Mouse (Mus musculus): ENCODE results near the gene Dusp12.

The Dusp12 gene

DNA sequence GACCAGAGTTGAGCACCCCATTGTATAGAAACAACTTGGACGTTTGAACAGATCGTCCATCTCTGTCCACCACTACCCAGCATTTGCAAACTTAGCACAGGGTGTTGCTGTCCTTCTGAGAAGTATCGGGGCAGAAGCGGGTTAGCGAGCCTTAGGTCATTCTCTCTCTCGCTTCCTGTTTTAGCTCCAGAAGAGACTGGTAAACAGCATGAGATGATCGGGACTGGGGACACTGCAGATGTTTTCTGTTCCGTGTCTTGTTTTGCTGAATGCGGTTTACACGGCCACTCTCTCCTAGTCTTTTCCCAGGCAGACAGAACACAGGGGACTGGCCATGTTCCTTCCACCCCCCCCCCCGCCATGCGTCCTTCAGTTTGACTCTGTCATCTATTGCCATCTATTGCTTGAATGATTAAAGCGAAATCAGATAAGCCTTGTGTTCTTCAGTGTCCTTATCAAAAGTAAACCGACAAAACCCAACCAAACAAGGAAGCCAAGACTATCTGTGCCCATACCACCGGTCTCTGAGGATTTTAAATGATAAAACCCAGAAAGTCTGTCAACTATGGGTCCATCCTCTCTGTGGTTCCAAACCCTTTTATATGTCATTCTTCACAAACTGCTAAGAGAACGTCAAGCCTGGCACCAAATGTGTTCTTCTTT is 13.2 kb upstream of the Dusp12 start:
- no peak for DNase-seq (ENCODE audit: low read depth, low spot score)

DNA sequence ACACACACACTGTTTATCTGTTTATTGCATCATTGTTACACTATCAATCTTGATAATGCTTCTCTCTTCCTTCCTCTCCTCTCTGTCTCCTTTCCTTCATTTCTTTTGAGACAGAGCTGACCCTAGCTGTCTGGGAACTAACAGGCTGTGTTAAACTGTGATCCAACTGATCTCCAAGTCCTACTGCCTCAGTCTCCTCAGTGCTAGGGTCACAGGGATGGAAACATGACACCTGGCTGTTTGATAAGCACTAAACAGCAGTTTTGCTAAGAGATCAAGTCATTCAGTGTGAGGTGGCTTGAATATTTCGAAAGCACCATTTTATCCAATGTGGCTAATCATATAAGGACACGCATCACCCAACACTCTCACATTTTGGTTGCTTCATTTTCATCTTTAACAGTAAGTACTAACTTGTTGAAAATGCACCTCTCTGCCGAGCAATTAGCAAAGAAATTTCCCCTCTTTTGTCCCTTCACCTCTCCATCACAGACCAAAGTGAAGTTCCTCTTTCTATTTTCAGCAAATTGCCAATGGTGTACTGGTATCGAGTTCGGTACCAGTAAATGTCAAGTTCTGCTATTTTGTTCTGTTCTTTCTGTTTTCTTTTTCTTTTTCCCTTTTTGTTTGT is 11.4 kb upstream of the Dusp12 start:
- no peak for DNase-seq (ENCODE audit: low read depth, low spot score)

DNA sequence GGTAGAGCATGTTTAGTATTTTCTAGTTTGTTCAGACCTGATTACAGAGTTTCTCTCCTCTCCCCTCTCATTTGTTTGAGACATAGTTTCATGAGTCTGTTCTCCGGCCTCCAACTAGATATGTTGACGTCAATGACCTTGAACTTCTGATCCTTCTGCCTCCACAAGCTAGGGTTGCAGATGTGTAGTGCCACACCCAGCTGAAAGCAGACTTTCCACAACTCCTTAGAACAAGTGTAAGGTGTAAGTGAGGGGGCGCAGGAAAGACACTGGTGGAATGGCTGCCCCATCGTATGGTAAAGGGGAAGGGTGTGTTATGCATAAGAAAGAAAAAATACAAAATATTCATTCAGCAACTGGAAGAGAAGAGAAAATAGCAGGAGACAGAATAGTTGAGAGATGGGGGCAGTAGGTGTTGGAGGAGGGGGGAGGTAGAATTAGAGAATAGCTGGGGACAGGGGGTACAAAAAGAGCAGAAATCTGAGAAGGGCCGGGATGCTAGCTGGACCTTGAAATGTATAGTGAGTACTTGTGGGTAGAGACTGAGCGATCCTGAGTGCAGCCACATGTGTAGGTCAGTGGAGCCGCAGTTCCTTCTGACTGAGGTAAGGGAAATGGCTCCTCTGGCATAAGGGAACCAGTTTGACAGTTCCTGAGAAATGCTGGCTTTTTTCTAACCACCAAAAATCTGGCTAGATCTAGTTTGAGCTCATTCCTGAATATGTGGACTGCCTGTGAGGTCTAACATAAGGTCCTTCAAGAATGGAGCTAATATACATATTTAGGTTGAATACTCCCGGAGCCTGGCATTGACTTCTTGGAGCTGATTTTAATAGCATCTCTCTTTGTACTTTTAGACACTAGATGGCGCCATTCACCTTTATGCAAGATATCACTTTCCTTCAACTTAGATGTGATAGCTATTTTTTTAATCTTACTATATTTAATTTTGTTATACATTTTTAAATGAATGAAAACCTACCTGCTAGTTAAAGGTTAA is 9.6 kb upstream of the Dusp12 start:
- DNase-seq (ENCODE audit: low read depth, low spot score) = peak; percentile 77

- peak; percentile 63 for DNase-seq (ENCODE audit: low read depth, low spot score)
Observed at GRCm38 (mm10) chr1:170892279-170892678, 6.9 kb upstream of the Dusp12 start.

DNA sequence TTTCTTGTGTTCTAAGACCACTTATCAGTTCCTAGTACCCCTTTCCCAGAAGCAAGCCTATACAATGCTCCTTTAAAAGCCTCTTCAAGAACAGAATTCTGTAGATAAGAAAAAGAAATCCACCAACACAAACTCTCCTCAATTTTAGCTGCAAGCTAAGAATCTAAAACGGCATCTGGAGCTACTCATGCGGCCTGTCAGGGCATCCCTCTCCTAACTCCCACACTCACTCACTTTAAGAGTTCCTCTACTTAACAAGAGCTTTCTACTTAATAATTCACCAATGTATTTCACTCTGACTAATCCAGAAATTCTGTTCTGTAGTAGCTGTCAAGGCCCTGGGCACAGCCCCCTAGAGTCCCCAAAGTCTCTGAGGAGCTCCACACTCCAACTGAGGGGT is 6.3 kb upstream of the Dusp12 start:
- DNase-seq (ENCODE audit: low read depth, low spot score) = no peak

DNA sequence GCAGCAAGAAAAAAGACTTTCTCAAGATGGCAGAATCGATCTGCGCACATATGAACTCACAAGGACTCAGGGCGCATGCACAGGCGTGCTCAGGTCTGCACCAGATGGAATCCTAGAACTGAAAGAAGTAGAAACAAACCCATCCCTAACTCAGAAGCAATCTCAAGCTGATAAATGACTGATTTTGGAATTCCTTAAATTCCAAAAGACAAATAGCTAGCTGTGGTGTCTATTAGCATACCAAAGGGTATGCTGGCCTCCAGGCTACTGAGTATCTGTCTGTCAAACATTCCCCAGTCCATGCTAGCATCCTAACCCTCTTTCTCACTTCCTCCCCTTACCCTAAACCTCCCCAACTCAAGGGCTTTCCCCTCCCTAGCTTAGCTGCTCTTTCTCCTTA is 4.0 kb upstream of the Dusp12 start:
- peak; percentile 99 for DNase-seq (ENCODE audit: low read depth, low spot score)

GRCm38 (mm10) chr1:170886044-170886458 is 711 bp upstream of the Dusp12 start:
- DNase-seq (ENCODE audit: low read depth, low spot score) = no peak

DNA sequence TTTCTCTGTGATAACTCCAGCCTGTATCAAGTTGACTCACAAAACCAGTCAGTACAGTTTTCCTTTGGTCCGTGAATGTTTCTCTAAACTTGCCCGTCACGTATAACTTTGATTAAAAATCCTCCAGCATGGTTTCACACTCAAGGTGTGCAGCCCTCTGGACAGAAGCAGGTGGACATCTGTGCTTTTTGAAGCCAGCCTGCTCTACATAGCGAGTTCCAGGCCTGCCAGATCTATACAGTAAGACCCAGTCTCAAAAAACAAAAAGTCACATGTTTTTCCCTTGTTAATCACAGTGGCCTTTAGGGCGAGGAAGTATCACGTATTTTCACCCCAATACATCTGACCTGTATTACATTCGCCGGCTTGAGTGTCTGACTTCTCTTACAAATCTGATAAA is 950 bp downstream of the Dusp12 start:
- no peak for DNase-seq (ENCODE audit: low read depth, low spot score)

GRCm38 (mm10) chr1:170882915-170883485 is 2.3 kb downstream of the Dusp12 start:
- no peak for DNase-seq (ENCODE audit: low read depth, low spot score)

DNA sequence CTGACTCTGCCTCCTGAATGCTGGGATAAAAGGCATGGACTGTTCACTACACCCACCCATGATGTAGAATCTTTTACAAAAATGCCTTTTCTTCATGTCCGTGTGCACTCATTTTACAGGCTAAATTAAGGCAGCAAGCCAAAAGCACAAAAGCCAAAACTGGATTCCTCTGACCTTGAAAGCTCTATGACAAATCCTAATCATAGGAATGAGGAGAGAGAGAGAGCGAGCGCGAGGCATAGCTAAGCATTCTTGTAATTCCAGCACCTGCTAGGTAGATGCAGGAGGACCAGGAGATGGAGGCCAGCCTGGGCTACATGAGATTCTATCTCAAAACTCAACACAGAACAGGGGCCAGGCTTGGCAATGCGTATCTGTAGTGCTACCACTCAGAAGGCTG is 8.4 kb downstream of the Dusp12 start:
- DNase-seq (ENCODE audit: low read depth, low spot score) = no peak

GRCm38 (mm10) chr1:170875676-170876075 is 9.7 kb downstream of the Dusp12 start:
- DNase-seq (ENCODE audit: low read depth, low spot score) = no peak

DNA sequence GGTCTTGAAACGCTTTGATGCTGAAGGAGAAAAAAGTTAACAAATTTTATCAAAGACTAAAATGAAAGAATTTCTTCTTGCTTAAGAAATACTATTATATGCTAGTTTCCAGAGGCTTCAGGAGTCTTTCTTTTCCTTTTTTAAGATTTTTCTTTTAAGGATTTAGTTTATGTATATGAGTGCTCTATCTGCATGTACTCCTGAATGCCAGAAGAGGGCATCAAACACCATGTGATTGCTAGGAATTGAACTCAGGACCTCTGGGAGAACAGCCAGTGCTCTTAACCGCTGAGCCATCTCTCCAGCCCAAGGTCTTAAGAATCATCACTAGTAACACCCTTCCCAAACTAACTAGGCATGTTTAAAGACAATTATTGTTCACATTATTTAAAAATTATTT is 13.4 kb downstream of the Dusp12 start:
- DNase-seq (ENCODE audit: low read depth, low spot score) = peak; percentile 82

DNA sequence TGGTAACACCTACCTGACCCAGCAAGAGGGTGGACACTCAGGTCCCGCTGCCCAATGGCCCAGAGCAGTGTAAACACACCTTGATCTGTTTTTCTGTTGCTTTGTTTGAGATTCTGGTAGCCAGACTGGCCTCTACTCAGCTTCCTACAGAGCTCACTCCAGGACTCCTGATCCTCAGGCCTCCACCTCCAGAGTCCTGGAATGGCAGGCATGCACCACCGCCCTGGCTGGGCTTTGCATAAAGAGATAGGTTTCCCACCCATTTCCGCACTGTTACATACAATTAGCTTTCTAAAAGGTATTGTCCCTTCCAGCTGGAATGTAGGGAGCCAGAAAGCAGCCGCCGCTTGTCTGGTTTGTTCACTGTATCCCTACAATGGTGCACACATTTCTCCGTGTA is 13.9 kb downstream of the Dusp12 start:
- DNase-seq (ENCODE audit: low read depth, low spot score) = peak; percentile 98

DNA sequence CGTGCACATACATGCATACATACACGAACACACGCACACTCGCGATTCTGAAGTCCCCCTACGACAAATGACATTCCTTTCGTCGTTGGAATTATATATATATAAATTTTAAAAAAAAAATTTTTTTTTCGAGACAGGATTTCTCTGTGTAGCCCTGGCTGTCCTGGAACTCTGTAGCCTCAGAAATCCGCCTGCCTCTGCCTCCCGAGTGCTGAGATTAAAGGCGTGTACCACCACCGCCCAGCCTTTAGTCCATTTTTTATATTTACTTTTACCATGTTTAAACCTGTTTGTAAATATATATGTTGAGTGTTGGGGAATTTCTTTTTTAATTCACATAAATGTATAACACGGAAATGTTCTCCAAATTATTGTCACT is 16.4 kb downstream of the Dusp12 start:
- no peak for DNase-seq (ENCODE audit: low read depth, low spot score)

DNA sequence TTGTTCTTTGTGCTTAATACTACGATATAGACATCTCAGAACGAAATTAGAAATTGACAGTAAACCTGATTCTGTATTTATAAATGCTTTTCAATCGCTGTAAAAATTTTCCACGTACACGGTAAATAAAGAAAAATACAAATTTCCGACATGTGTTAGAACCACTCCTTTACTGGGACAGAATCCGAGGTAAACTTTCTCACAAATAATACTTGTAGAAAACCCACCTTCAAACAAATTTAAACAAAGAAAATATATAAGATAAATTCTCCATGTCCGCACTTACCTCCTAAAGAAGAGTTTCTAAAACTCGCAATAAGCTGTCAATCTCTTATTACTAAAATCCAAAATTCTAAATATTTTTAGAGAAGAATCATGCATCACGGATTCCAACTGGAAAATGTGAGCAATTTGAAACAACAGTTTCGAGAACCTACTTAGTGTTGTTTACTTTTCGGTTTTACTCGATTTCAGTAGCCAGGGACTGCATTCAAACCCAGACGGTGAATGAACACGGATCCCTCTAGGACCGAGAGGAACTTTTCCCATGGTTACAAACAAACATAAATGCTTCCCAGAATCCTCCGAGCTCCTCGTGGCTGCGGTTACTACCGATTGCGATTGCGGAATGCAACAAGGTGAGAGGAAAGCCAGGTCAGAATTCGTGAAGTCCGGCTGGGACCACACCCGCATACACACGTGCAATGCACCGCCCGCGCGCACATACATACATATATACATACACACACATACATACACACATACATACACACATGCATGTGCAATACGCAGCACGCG is 17.0 kb downstream of the Dusp12 start:
- DNase-seq (ENCODE audit: low read depth, low spot score) = peak; percentile 97

GRCm38 (mm10) chr1:170867691-170868105 is 17.6 kb downstream of the Dusp12 start, which contains the start of gene Atf6:
Gene Atf6 (minus strand): TSS chr1:170867771.
- DNase-seq (ENCODE audit: low read depth, low spot score) = peak; percentile 97

- no peak for DNase-seq (ENCODE audit: low read depth, low spot score)
Observed at GRCm38 (mm10) chr1:170866992-170867690, 18.2 kb downstream of the Dusp12 start.

- no peak for DNase-seq (ENCODE audit: low read depth, low spot score)
Observed at GRCm38 (mm10) chr1:170865406-170865805, 19.9 kb downstream of the Dusp12 start.

DNA sequence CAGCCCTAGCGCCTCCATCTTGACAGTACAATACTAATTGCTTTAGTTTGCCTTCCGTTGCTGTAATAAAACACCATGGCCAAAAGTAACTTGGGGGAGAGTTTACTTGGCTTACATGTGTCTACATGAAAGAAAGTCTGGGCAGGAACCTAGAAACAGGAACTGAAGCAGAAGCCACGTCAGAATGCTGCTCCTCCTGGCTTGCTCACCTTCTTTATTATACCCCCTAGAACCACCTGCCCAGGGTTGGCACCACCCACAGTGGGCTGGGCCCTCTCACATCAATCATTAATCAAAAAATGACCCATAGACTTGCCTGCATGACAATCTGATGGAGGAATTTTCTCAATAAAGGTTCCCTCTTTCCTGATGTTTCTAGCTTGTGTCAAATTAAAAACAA is 20.6 kb downstream of the Dusp12 start:
- no peak for DNase-seq (ENCODE audit: low read depth, low spot score)

DNA sequence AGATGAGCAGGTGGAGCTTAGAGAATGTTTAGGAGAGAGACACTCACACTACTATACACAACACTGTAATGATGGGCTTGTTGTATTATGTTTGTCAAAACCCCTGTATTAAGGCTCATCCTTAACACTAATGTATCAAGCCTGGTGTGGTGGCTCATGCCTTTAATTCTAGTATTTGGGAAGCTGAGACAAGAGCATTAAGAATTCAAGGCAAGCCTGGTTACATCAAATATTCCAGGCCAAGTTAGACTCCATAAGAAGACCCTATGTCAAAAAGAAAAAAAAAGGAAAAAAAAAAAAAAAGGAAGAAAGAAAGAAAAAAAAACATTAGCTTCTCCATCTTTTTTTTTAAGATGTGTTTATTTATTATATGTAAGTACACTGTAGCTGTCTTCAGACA is 21.1 kb downstream of the Dusp12 start:
- DNase-seq (ENCODE audit: low read depth, low spot score) = no peak

Measured in R1 (cell line).